Mouse (Mus musculus) macrophage (primary cell): ENCODE measurements around the gene Ubap2l. TPM values are rescaled to one million over a fixed set of nuclear protein-coding genes. Genes with fewer than 3 reads are reported as not detected.

Source experiments
- H3K27ac ChIP-seq: fragments of 350-480 bp; formaldehyde crosslinking; 2 replicates; pipeline ENCODE4 v1.9.0; 2021
- H3K36me3 ChIP-seq: fragments of 350-480 bp; formaldehyde crosslinking; 2 replicates; pipeline ENCODE4 v1.9.0; 2021; ENCODE audit errors: inconsistent target
- H3K4me3 ChIP-seq: fragments of 350-480 bp; formaldehyde crosslinking; 2 replicates; pipeline ENCODE4 v1.9.0; 2021; ENCODE audit errors: inconsistent target
- H3K79me2 ChIP-seq: fragments of 350-480 bp; formaldehyde crosslinking; 2 replicates; pipeline ENCODE4 v1.9.0; 2021; ENCODE audit errors: inconsistent target
- WGBS: methylation state at CpG from one replicate; pipeline ENCODE4 v1.1.7; 2026; ENCODE audit warnings: inconsistent platforms; ENCODE audit not compliant: missing documents; 5-methylcytosine and 5-hydroxymethylcytosine counted together
- polyA plus RNA-seq: library from polyadenylated mRNA; stranded (reverse); fragments of 250-400 nt; gene quantifications from 3 replicates; pipeline ENCODE4 v1.2.4, GENCODE M21; 2018; ENCODE audit warnings: inconsistent platforms

Gene Ubap2l
- polyA plus RNA-seq, 1 experiment from 2014 or later, result 411 TPM

GRCm38 (mm10) chr3:90079763-90080497 lies 27.5 kb upstream of the Ubap2l start:
- peaks cover 49% of the 10 kb centered on the region for H3K79me2 ChIP-seq
- under 1% methylated on average over 49 of the region's 53 CpGs for WGBS
- H3K27ac ChIP-seq, result peak overlapping the region; percentile 97
- H3K36me3 ChIP-seq, result no peaks in the 10 kb centered on the region
- H3K4me3 ChIP-seq, result peak overlapping the region; percentile 84

DNA sequence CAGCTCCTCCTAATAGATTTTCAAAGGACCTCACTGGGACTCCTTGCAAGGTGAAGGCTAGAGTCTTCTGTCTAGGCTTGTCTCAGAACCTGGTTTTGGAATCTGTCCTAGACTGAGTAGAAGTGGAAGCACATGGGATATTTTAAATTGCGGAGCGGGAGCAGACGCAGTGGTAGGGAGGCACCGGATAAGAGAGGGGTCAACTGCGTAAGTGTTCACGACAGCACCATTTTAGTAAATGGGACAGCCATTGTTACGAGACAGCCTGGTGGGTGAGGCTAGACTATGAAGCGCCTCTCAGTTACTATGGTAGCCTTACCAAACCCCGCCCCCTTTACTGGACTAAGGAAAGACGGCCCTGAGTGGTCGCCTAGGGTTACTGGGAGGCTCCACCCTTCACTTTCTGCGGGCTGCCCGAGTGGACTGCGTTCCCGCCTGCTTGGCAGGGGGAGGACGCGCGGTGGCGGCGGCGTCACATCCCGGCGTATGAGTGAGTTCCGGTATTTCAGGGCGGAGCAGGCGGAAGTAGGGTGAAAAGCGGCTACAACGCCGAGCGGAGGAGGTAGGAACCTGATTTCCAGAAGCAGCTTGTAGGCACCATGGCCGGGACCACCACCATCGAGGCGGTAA lies 26.8 kb upstream of the Ubap2l start:
- WGBS, result 1% methylated on average over 23 of the region's 33 CpGs
- Histone ChIP-seq H3K27ac (peak overlapping the region; percentile 97), H3K79me2 (peaks cover 43% of the 10 kb centered on the region), H3K36me3 (no peaks in the 10 kb centered on the region), H3K4me3 (peak overlapping the region; percentile 84)

DNA sequence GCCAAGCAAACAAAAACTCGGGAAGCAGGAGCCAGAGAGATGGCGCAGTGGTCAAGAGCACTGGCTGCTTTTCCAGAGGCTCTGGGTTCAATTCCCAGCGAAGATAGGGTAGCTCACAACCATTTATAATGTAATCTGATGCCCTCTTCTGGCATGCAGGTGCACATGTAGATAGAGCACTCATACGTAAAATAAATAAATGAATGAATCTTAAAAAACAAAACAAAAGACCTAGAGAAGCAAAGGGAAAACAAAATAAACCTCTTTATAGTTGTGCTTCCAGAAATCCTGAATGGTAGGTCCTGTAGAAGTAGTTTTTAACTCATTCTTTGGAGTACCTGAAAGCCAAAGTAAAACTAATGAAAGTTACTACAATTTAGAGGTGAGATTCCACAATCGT lies 25.8 kb upstream of the Ubap2l start:
- Histone ChIP-seq H3K27ac (no peak overlapping the region), H3K79me2 (peaks cover 32% of the 10 kb centered on the region), H3K36me3 (no peaks in the 10 kb centered on the region), H3K4me3 (no peak overlapping the region)
- WGBS, result 75% methylated on average over 5 of the region's 5 CpGs

DNA sequence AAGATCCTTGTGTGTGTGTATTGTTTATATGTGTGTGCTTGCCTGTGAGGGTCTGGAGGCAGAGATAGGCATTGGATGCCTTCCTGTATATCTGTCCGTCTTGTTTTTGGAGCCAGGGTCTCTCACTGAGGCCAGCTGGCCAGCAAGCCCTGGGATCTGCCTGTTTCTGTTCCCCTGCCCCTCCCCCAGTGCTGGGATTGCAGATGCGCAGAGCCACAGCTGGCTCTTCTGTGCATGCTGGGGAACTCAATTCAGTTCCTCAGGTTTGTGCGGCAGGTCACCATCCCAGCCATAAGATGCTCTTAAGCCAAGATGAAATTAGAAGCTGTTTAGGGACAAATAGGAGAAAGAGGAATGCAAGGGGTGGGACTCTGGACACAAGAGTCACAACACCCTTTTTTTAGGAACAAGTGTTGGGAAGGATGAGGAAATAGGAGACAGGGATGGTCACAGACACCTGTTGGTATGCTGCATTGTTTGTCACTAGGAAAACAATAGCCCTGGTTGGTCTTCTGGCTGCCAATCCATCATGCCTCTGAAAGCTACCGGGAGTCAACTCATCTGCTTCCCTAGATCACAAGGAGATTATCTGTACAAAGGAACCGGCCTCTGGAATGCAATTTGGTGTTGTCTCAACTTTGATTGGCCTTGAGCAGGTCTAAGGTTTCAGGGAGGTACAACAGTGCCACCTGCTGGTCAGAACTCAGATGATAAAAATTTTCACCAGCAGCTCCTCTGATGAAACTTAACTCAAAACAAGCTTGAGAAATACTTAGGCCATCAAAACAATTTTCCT lies 24.7 kb upstream of the Ubap2l start:
- no peak overlapping the region for H3K27ac ChIP-seq
- H3K36me3 ChIP-seq, result no peaks in the 10 kb centered on the region
- 47% methylated on average over 5 of the region's 5 CpGs for WGBS
- peaks cover 21% of the 10 kb centered on the region for H3K79me2 ChIP-seq
- no peak overlapping the region for H3K4me3 ChIP-seq

DNA sequence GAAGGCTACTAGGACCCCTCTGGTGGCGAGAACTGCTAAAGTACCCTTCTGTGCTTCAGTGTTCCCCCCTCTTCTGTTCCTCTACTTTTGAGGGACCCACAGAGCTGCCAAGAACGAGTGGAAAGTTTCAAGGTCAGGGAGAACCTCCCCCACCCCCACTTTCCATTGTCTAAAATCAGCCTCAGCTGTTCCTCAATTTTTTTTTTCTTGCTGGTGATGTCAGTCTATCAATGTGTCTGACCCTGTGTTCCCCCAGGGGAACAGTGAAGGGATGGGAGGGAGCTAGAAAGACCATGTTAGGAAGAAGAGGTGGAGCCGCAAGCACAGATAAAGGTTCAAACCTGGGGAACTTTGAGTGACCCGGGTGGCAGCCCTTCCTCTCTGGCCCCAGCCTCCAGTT lies 19.9 kb upstream of the Ubap2l start, which contains the start of gene Tpm3:
TSS of gene Tpm3 (plus strand) at position 356 of the 400 bp plus-strand sequence.
- H3K36me3 ChIP-seq, result no peaks in the 10 kb centered on the region

DNA sequence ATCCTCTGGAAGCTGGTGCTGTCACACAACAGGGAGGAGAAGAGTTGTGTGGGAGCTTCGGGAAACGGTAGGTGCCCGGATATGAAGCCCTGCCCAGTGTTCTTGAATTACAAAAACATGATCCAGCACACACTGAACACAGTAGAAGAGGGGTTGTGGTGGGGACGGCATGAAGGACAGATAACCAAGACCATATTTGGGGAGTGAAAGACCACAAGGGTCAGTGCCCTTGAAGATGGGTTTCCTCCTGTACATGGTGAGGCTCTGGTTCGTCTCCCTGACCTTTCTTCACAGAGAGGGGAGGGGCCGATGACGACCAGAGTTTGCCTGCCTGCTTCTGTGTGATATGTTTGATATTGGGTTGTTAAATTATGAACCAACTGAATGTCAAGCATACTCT lies 17.3 kb upstream of the Ubap2l start:
- H3K36me3 ChIP-seq, result no peaks in the 10 kb centered on the region
- no peak overlapping the region for H3K4me3 ChIP-seq

More for the DNA sequence above, 19.9 kb upstream of the Ubap2l start, which contains the start of gene Tpm3:
- Histone ChIP-seq H3K79me2 (no peaks in the 10 kb centered on the region), H3K4me3 (no peak within 1 kb of the TSS), H3K27ac (no peak within 1 kb of the TSS)
- WGBS, result 62% methylated on average over 4 of the region's 4 CpGs

GRCm38 (mm10) chr3:90067851-90068250 lies 15.4 kb upstream of the Ubap2l start:
- Histone ChIP-seq H3K4me3 (no peak overlapping the region), H3K79me2 (no peaks in the 10 kb centered on the region), H3K27ac (no peak overlapping the region), H3K36me3 (no peaks in the 10 kb centered on the region)
- 98% methylated on average over 4 of the region's 4 CpGs for WGBS

More for the DNA sequence above, 17.3 kb upstream of the Ubap2l start:
- WGBS, result 82% methylated on average over 7 of the region's 7 CpGs
- Histone ChIP-seq H3K27ac (no peak overlapping the region), H3K79me2 (no peaks in the 10 kb centered on the region)

DNA sequence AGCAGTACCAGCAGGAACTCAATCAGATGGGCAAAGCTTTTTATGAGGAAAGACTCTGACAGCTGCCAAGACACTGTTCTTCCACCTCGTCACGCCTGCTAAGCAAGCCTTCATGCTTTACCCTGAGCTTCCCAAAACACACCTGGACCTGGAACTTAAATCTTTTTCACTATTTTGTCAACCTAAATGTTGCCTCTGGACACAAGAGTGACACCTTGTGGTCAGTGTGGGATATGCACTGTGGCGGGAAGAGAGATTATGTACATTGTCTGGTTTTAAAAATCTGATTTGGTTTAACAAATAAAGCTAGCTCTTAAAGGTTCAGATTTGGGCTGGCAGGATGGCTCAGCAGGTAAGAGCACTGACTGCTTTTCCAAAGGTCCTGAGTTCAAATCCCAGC lies 13.1 kb upstream of the Ubap2l start:
- Histone ChIP-seq H3K27ac (no peak overlapping the region), H3K36me3 (peaks cover 8% of the 10 kb centered on the region; the same call in 1 of the 2 replicates), H3K4me3 (no peak overlapping the region), H3K79me2 (no peaks in the 10 kb centered on the region)
- 50% methylated on average over 3 of the region's 3 CpGs for WGBS

DNA sequence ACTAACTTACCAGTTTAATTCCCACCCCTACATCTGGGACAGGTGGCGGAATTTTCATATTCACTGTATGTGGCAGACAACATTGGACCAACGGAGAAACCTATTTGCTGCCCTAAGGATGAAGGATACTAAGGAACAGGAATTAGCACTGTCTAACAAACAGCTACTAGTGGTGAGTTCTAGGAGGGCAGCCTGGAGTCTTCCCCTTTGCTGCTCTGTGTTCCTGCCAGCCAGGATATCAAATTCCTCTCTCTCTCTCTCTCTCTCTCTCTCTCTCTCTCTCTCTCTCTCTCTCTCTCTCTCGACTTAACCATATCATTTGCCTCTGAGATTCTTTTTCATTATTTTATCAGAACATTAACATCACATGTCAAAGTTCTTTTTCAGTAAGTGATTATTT lies 12.0 kb upstream of the Ubap2l start:
- peaks cover 15% of the 10 kb centered on the region; the same call in 1 of the 2 replicates for H3K36me3 ChIP-seq
- no peaks in the 10 kb centered on the region for H3K79me2 ChIP-seq
- H3K27ac ChIP-seq, result no peak overlapping the region
- 100% methylated on average over 2 of the region's 3 CpGs for WGBS
- no peak overlapping the region for H3K4me3 ChIP-seq

- H3K36me3 ChIP-seq, result peaks cover 27% of the 10 kb centered on the region
- H3K79me2 ChIP-seq, result peaks cover under 1% of the 10 kb centered on the region; the same call in 1 of the 2 replicates
- H3K4me3 ChIP-seq, result no peak overlapping the region
- 86% methylated on average over 2 of the region's 2 CpGs for WGBS
- no peak overlapping the region for H3K27ac ChIP-seq
Measured at GRCm38 (mm10) chr3:90062539-90062938, 10.1 kb upstream of the Ubap2l start.

GRCm38 (mm10) chr3:90061549-90061948 lies 9.1 kb upstream of the Ubap2l start:
- 98% methylated on average over 5 of the region's 6 CpGs for WGBS
- H3K79me2 ChIP-seq, result peaks cover 11% of the 10 kb centered on the region; the same call in 1 of the 2 replicates
- H3K36me3 ChIP-seq, result peaks cover 35% of the 10 kb centered on the region
- H3K27ac ChIP-seq, result no peak overlapping the region
- no peak overlapping the region for H3K4me3 ChIP-seq

DNA sequence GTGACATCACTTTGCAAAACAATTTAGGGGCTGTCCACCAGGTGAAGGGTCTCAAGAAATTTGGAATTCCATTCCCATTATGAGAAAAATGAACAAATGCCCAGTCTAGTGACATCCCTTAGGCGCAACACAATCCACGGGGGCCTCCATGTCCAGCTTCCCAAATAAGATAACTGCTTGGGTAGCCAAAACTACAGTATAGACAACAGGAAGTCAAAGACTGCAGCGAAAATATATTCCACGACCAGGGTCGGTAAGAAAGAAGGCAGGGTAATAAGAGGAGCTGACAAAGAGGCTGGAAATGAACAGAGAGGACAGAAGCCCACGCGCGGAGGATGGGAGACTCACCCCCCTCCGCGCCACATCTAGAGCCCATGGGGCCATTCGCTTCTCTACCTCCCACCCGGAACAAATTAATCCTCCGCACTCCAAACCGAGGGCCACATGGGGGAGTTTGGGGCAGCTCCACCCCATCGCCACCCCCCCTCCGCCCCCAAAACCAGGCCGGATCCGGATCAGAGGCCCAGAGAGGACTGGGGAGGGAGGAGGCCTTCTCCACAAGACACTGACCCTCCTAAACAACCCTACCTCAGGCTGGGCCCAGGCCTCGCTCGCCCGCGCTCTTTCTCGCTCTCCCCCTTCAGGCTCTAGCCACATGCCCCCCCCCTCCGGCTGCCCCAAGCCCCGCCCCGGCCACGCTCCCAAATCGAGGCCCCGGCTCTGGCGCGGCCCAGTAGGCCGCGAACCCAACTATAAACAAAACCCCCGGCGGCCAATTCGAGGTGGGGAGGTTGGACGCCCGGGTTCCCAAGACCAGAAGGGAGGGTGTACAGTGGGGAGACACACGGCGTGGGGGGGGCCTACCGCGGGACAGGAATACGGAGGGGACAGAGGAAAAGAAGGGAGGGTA lies 732 bp downstream of the Ubap2l start, which contains the start of gene 4933434E20Rik:
TSS of gene 4933434E20Rik (plus strand) at position 196 of the 910 bp plus-strand sequence.
- H3K36me3 ChIP-seq, result peaks cover 23% of the 10 kb centered on the region
- H3K4me3 ChIP-seq, result peak within 1 kb of the TSS; percentile 88
- H3K79me2 ChIP-seq, result peaks cover 94% of the 10 kb centered on the region
- peak within 1 kb of the TSS; percentile 88 for H3K27ac ChIP-seq
- WGBS, result 5% methylated on average over 30 of the region's 43 CpGs

DNA sequence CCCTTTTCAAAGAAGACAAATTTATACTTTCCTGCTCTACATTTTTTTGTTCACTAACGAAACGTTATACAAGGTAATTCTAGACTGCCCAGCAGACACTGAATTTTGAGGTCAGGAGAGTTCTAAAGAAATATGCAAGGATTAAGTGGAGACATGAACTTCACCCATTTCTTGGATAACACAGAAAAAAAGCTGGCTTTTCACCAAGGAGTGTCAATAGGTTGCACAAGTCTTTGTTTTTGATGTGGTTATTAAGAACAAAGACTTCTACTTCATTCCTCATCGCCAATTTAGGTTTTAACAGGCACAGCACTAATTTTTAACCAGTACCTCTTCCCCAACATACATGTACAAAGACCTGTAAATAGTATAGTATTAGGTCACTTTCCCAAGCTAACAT lies 2.7 kb downstream of the Ubap2l start:
- H3K4me3 ChIP-seq, result no peak overlapping the region
- H3K27ac ChIP-seq, result no peak overlapping the region
- peaks cover 28% of the 10 kb centered on the region for H3K36me3 ChIP-seq
- WGBS, result 88% methylated on average over 3 of the region's 3 CpGs
- H3K79me2 ChIP-seq, result peaks cover 94% of the 10 kb centered on the region

DNA sequence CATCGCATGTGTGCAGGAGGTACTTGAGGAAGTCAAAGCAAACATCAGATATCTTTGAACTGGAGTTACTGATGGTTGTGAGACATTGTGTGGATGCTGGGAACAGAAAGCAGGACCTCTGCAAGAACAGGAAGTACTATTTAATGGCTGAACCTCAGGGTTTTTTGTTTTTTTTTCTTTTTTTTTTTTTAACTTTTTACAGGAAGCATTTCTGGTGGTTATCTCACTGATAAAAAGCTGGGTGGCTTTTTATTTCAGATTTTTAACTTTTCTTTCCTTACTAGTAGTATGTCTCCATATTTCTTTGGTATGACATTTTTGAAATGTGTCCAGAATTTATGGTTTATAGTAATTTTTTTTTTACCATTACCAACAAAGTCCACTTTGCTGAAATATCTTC lies 16.2 kb downstream of the Ubap2l start:
- 100% methylated on average over 1 of the region's 1 CpGs for WGBS
- peaks cover 88% of the 10 kb centered on the region for H3K36me3 ChIP-seq
- H3K27ac ChIP-seq, result no peak overlapping the region
- H3K4me3 ChIP-seq, result no peak overlapping the region
- H3K79me2 ChIP-seq, result peaks cover 64% of the 10 kb centered on the region
